Mouse (Mus musculus) gastrocnemius, postnatal 25 days (tissue): ENCODE data around the gene Tcf7l2. TPM values are rescaled to one million over a fixed set of nuclear protein-coding genes. Genes with fewer than 3 reads are reported as not detected.

Source experiments
- DNase-seq: peaks from one replicate; pipeline ENCODE4 v3.0.0; 2022
- long read RNA-seq, 2 experiments: library from polyadenylated mRNA; stranded (forward); transcript quantifications; one replicate each; pipeline ENCODE4 v2.0.0; 2021
- total RNA-seq, 2 experiments: library from RNA; stranded (reverse); gene quantifications; 1 replicate in 1 of 2; 2 replicates in 1 of 2; pipeline ENCODE4 v1.2.3; 2021

The Tcf7l2 gene
- total RNA-seq, result 1 to 10 TPM; 7.8 to 8.8 TPM
- long read RNA-seq, experiment 1, partial matches to known transcripts, result 0 of 4 reads
- long read RNA-seq, experiment 1, other reads (novel, unspliced or antisense), result 4 of 4 reads
- long read RNA-seq, experiment 2, partial matches to known transcripts, result 0 of 5 reads
- long read RNA-seq, experiment 2, other reads (novel, unspliced or antisense), result 5 of 5 reads

GRCm38 (mm10) chr19:55741439-55741928, at the start of gene Tcf7l2:
TSS of gene Tcf7l2 (plus strand) at chr19:55741820.
- DNase-seq, result peak; percentile 92

GRCm38 (mm10) chr19:55694651-55695050, 47.0 kb upstream of the Tcf7l2 start:
- DNase-seq, result no peak

- no peak for DNase-seq
Observed at GRCm38 (mm10) chr19:55695418-55695817, 46.2 kb upstream of the Tcf7l2 start.

- no peak for DNase-seq
Observed at GRCm38 (mm10) chr19:55698892-55699291, 42.7 kb upstream of the Tcf7l2 start.

- no peak for DNase-seq
Observed at GRCm38 (mm10) chr19:55700214-55700568, 41.4 kb upstream of the Tcf7l2 start.

GRCm38 (mm10) chr19:55700569-55701282, 40.9 kb upstream of the Tcf7l2 start:
- DNase-seq, result no peak

GRCm38 (mm10) chr19:55701283-55701633, 40.4 kb upstream of the Tcf7l2 start:
- no peak for DNase-seq

GRCm38 (mm10) chr19:55702081-55702480, 39.5 kb upstream of the Tcf7l2 start:
- no peak for DNase-seq

GRCm38 (mm10) chr19:55702716-55703115, 38.9 kb upstream of the Tcf7l2 start:
- DNase-seq, result no peak

- no peak for DNase-seq
Observed at GRCm38 (mm10) chr19:55704071-55704470, 37.5 kb upstream of the Tcf7l2 start.

GRCm38 (mm10) chr19:55706300-55706699, 35.3 kb upstream of the Tcf7l2 start:
- no peak for DNase-seq

GRCm38 (mm10) chr19:55706806-55707205, 34.8 kb upstream of the Tcf7l2 start:
- DNase-seq, result no peak

GRCm38 (mm10) chr19:55708031-55708554, 33.5 kb upstream of the Tcf7l2 start:
- DNase-seq, result no peak

GRCm38 (mm10) chr19:55710841-55711240, 30.8 kb upstream of the Tcf7l2 start:
- no peak for DNase-seq

- DNase-seq, result no peak
Observed at GRCm38 (mm10) chr19:55711701-55712100, 29.9 kb upstream of the Tcf7l2 start.

- no peak for DNase-seq
Observed at GRCm38 (mm10) chr19:55712678-55713077, 28.9 kb upstream of the Tcf7l2 start.

- DNase-seq, result no peak
Observed at GRCm38 (mm10) chr19:55714015-55714414, 27.6 kb upstream of the Tcf7l2 start.

GRCm38 (mm10) chr19:55714665-55715064, 27.0 kb upstream of the Tcf7l2 start:
- no peak for DNase-seq

GRCm38 (mm10) chr19:55719083-55719482, 22.5 kb upstream of the Tcf7l2 start:
- no peak for DNase-seq

- peak; percentile 32 for DNase-seq
Observed at GRCm38 (mm10) chr19:55719524-55720408, 21.9 kb upstream of the Tcf7l2 start.

- no peak for DNase-seq
Observed at GRCm38 (mm10) chr19:55720409-55721092, 21.1 kb upstream of the Tcf7l2 start.

GRCm38 (mm10) chr19:55722376-55722775, 19.2 kb upstream of the Tcf7l2 start:
- no peak for DNase-seq
